Mouse (Mus musculus) effector memory CD4-positive, alpha-beta T cell, adult 5 months (primary cell): Measurements from ENCODE around the gene Bloc1s5. TPM values are rescaled to one million over a fixed set of nuclear protein-coding genes. Genes with fewer than 3 reads are reported as not detected.

Source experiments
- polyA plus RNA-seq: library from polyadenylated mRNA; unstranded; fragments of 100-300 nt; shearing (Covaris generic); gene quantifications from one replicate; pipeline ENCODE4 v1.2.1, GENCODE M21; 2017

The Bloc1s5 gene
- 5.6 TPM for polyA plus RNA-seq

GRCm38 (mm10) chr13:38634800-38635269, at the start of gene Bloc1s5:
TSS of gene Bloc1s5 (minus strand) at chr13:38635109.

GRCm38 (mm10) chr13:38658528-38659280, 23.8 kb upstream of the Bloc1s5 start, which contains the start of gene Eef1e1:
TSS of gene Eef1e1 (minus strand) at chr13:38659058.

Other genes starting within 250 kb of the Bloc1s5 start
- 51.0 TPM for gene Txndc5, start 106.3 kb downstream of the Bloc1s5 start, polyA plus RNA-seq
- 38.2 TPM for gene Eef1e1, start 23.9 kb upstream of the Bloc1s5 start, polyA plus RNA-seq